Mouse (Mus musculus): ENCODE data around the gene Sp1. TPM values are rescaled to one million over a fixed set of nuclear protein-coding genes. Genes with fewer than 3 reads are reported as not detected.

The Sp1 gene
- total and polyA plus RNA-seq, 3 experiments: 23.5 to 31.8 (median 27.1) TPM

- H3K79me2 ChIP-seq (replicated peaks; ENCODE audit: control insufficient read depth, extremely low read depth, insufficient read depth, poor library complexity, severe bottlenecking): peaks cover 28% of the 10 kb centered on the region
- no peak for DNase-seq (ENCODE audit: extremely low read depth)
- dilution Hi-C loops (cut with MboI; ENCODE audit: extremely low pct_ligation_motif_present, extremely low pct_unique_long_range_greater_than_20kb, low sequenced_read_pairs) (no loop called here), in situ Hi-C loops (cut with MboI; ENCODE audit: low pct_ligation_motif_present, low pct_unique_long_range_greater_than_20kb, low sequenced_read_pairs) (no loop called here)
- H3K27me3 ChIP-seq (replicated peaks): peaks cover 9% of the 10 kb centered on the region
- peak overlapping the region in 2 of 3 experiments; percentile 64 to 85 for H3K4me3 ChIP-seq (replicated peaks in 1 of 3; ENCODE audit: low read depth in 2 of 3, low read length in 2 of 3, poor library complexity in 1 of 3)
- no peaks in the 10 kb centered on the region for H3K9me3 ChIP-seq (replicated peaks; ENCODE audit: low read length)
- no peak overlapping the region for H3K27ac ChIP-seq (ENCODE audit: insufficient read depth, low read depth)
- TF ChIP-seq ZC3H11A (IDR thresholded peaks at IDR 0.05; ENCODE audit: low read depth, low read length) (no peak), MAFK (IDR thresholded peaks at IDR 0.05; ENCODE audit: insufficient replicate concordance, low read length) (no peak), E2F4 (IDR thresholded peaks at IDR 0.05; ENCODE audit: insufficient replicate concordance, low read depth, low read length) (no peak), MYC (IDR thresholded peaks at IDR 0.05; ENCODE audit: low read depth, low read length) (no peak), RCOR1 (conservative IDR thresholded peaks at IDR 0.05; ENCODE audit: low read depth, low read length) (no peak), GABPA (IDR thresholded peaks at IDR 0.05; ENCODE audit: insufficient replicate concordance, low read depth, low read length) (no peak), JUND (conservative IDR thresholded peaks at IDR 0.05; ENCODE audit: low read depth, low read length) (no peak), MXI1 (IDR thresholded peaks at IDR 0.05; ENCODE audit: low read depth, low read length) (no peak), BHLHE40 (IDR thresholded peaks at IDR 0.05; ENCODE audit: low read depth, low read length) (no peak), USF1 (IDR thresholded peaks at IDR 0.05; ENCODE audit: low read depth, low read length) (no peak), CHD1 (IDR thresholded peaks at IDR 0.05; ENCODE audit: low read depth, low read length) (no peak), CTCF (conservative IDR thresholded peaks at IDR 0.05 in 1 of 2, IDR thresholded peaks at IDR 0.05 in 1 of 2; ENCODE audit: low read depth in 2 of 2, low read length in 2 of 2) (no peak), HCFC1 (IDR thresholded peaks at IDR 0.05; ENCODE audit: low read depth, low read length) (no peak), SMC3 (IDR thresholded peaks at IDR 0.05; ENCODE audit: low read depth, low read length) (no peak), POLR2AphosphoS2 (IDR thresholded peaks at IDR 0.05; ENCODE audit: low read depth, low read length) (no peak), ELF1 (IDR thresholded peaks at IDR 0.05; ENCODE audit: low read depth, low read length) (no peak), USF2 (conservative IDR thresholded peaks at IDR 0.05; ENCODE audit: low read depth, low read length) (no peak), ETS1 (conservative IDR thresholded peaks at IDR 0.05; ENCODE audit: low read depth, low read length) (no peak)
- peaks cover 0 to 30% of the 10 kb centered on the region in 2 experiments; a peak in 3 of 4 replicates for H3K4me1 ChIP-seq (ENCODE audit: control insufficient read depth in 1 of 2, insufficient read depth in 2 of 2)
- peaks cover 12 to 13% of the 10 kb centered on the region in 2 experiments for H3K36me3 ChIP-seq (replicated peaks in 1 of 2; ENCODE audit: control insufficient read depth in 1 of 2, insufficient read depth in 1 of 2, low read length in 1 of 2)
- H3K4me2 ChIP-seq (ENCODE audit: insufficient read depth, low read depth, poor library complexity, severe bottlenecking): peak overlapping the region; percentile 80
- peak overlapping the region; percentile 46 for H3K9ac ChIP-seq (ENCODE audit: insufficient read depth, low read depth)
Observed at GRCm38 (mm10) chr15:102458050-102458736, 52.2 kb downstream of the Sp1 start.

- Histone ChIP-seq H3K4me3 (replicated peaks in 1 of 3; ENCODE audit: low read depth in 2 of 3, low read length in 2 of 3, poor library complexity in 1 of 3) (peak within 1 kb of the TSS; percentile 64 to 85 (median 83)), H3K9ac (ENCODE audit: insufficient read depth, low read depth) (peak within 1 kb of the TSS; percentile 66), H3K27ac (ENCODE audit: insufficient read depth, low read depth) (no peak within 1 kb of the TSS), H3K9me3 (replicated peaks; ENCODE audit: low read length) (no peaks in the 10 kb centered on the region), H3K4me2 (ENCODE audit: insufficient read depth, low read depth, poor library complexity, severe bottlenecking) (peak within 1 kb of the TSS; percentile 90), H3K36me3 (replicated peaks in 1 of 2; ENCODE audit: control insufficient read depth in 1 of 2, insufficient read depth in 1 of 2, low read length in 1 of 2) (peaks cover 17 to 20% of the 10 kb centered on the region in 2 experiments), H3K4me1 (ENCODE audit: control insufficient read depth in 1 of 2, insufficient read depth in 2 of 2) (peaks cover 0 to 30% of the 10 kb centered on the region in 2 experiments; a peak in 3 of 4 replicates), H3K27me3 (replicated peaks) (peaks cover 5% of the 10 kb centered on the region), H3K79me2 (replicated peaks; ENCODE audit: control insufficient read depth, extremely low read depth, insufficient read depth, poor library complexity, severe bottlenecking) (peaks cover 28% of the 10 kb centered on the region)
- dilution Hi-C loops (cut with MboI; ENCODE audit: extremely low pct_ligation_motif_present, extremely low pct_unique_long_range_greater_than_20kb, low sequenced_read_pairs) (no loop called here), in situ Hi-C loops (cut with MboI; ENCODE audit: low pct_ligation_motif_present, low pct_unique_long_range_greater_than_20kb, low sequenced_read_pairs) (no loop called here)
- DNase-seq (ENCODE audit: extremely low read depth): peak; percentile 100
- TF ChIP-seq POLR2A (IDR thresholded peaks at IDR 0.05; ENCODE audit: low read depth, low read length) (peak; percentile 96), GABPA (IDR thresholded peaks at IDR 0.05; ENCODE audit: insufficient replicate concordance, low read depth, low read length) (no peak), MAX (IDR thresholded peaks at IDR 0.05; ENCODE audit: low read length) (no peak), ELF1 (IDR thresholded peaks at IDR 0.05; ENCODE audit: low read depth, low read length) (peak; percentile 99), NELFE (IDR thresholded peaks at IDR 0.05; ENCODE audit: low read depth, low read length) (peak; percentile 92), POLR2AphosphoS2 (IDR thresholded peaks at IDR 0.05; ENCODE audit: low read depth, low read length) (peak; percentile 92), MAZ (IDR thresholded peaks at IDR 0.05; ENCODE audit: low read depth, low read length) (no peak), RCOR1 (conservative IDR thresholded peaks at IDR 0.05; ENCODE audit: low read depth, low read length) (no peak), USF2 (conservative IDR thresholded peaks at IDR 0.05; ENCODE audit: low read depth, low read length) (no peak), BHLHE40 (IDR thresholded peaks at IDR 0.05; ENCODE audit: low read depth, low read length) (no peak), ZKSCAN1 (IDR thresholded peaks at IDR 0.05; ENCODE audit: borderline replicate concordance, low read depth, low read length) (no peak), MEF2A (IDR thresholded peaks at IDR 0.05; ENCODE audit: borderline replicate concordance, low read depth, low read length) (peak; percentile 64; the same call in 1 of the 2 replicates), ZC3H11A (IDR thresholded peaks at IDR 0.05; ENCODE audit: low read depth, low read length) (no peak), TCF12 (IDR thresholded peaks at IDR 0.05; ENCODE audit: low read depth, low read length) (peak; percentile 81), ETS1 (conservative IDR thresholded peaks at IDR 0.05; ENCODE audit: low read depth, low read length) (0 out of 2 replicates have a peak, but pooled peaks have one; percentile 32), ZMIZ1 (IDR thresholded peaks at IDR 0.05; ENCODE audit: low read depth, low read length) (peak; percentile 94), KAT2A (IDR thresholded peaks at IDR 0.05; ENCODE audit: insufficient replicate concordance, low read length) (peak; percentile 45; the same call in 1 of the 2 replicates), MYC (IDR thresholded peaks at IDR 0.05; ENCODE audit: low read depth, low read length) (peak; percentile 75; the same call in 1 of the 2 replicates), CHD1 (IDR thresholded peaks at IDR 0.05; ENCODE audit: low read depth, low read length) (0 out of 2 replicates have a peak, but pooled peaks have one; percentile 68), SMC3 (IDR thresholded peaks at IDR 0.05; ENCODE audit: low read depth, low read length) (no peak), HCFC1 (IDR thresholded peaks at IDR 0.05; ENCODE audit: low read depth, low read length) (peak; percentile 77), JUND (conservative IDR thresholded peaks at IDR 0.05; ENCODE audit: low read depth, low read length) (no peak), IRF4 (IDR thresholded peaks at IDR 0.05; ENCODE audit: low read depth, low read length) (peak; percentile 59)
Observed at GRCm38 (mm10) chr15:102458904-102459317, 53.0 kb downstream of the Sp1 start, which contains the start of gene Prr13. Prr13 (plus strand) TSS chr15:102459028.
